Mouse (Mus musculus): ENCODE measurements at regions not wholly inside any gene's neighbourhood (a gene's known extent, or its start where the extent isn't known, plus 50 kb on each side); places are given as distances from the start of the nearest gene placed in this dataset.
A peak's percentile ranks its signal among the peaks of the same experiment; 100 is the strongest.

GRCm38 (mm10) chr5:120031614-120032013 is 84.7 kb upstream of the Rbm19 start:
- Histone ChIP-seq H3K36me3 (no peaks in the 10 kb centered on the region), H3K9ac (no peak overlapping the region), H3K9me3 (replicated peaks) (no peaks in the 10 kb centered on the region), H3K4me3 (replicated peaks) (no peak overlapping the region), H3K27ac (no peak overlapping the region), H3K27me3 (peaks cover 10% of the 10 kb centered on the region), H3K4me1 (no peaks in the 10 kb centered on the region; the same call in 1 of the 2 replicates), H3K4me2 (no peak overlapping the region)
- ATAC-seq (replicated peaks; ENCODE audit: low FRiP score) = no peak
- 73% methylated on average over 4 of the region's 4 CpGs for WGBS

GRCm38 (mm10) chr5:120034499-120035077 is 81.7 kb upstream of the Rbm19 start:
- Histone ChIP-seq H3K9ac (no peak overlapping the region), H3K27me3 (peaks cover 6% of the 10 kb centered on the region), H3K9me3 (replicated peaks) (no peaks in the 10 kb centered on the region), H3K36me3 (no peaks in the 10 kb centered on the region), H3K4me2 (no peak overlapping the region), H3K4me1 (no peaks in the 10 kb centered on the region; the same call in 1 of the 2 replicates), H3K27ac (no peak overlapping the region), H3K4me3 (replicated peaks) (no peak overlapping the region)
- ATAC-seq (replicated peaks; ENCODE audit: low FRiP score) = no peak
- 19% methylated on average over 13 of the region's 13 CpGs for WGBS

GRCm38 (mm10) chr5:120035251-120035650 is 81.0 kb upstream of the Rbm19 start:
- Histone ChIP-seq H3K4me3 (replicated peaks) (no peak overlapping the region), H3K4me1 (no peaks in the 10 kb centered on the region; the same call in 1 of the 2 replicates), H3K27ac (no peak overlapping the region), H3K4me2 (no peak overlapping the region), H3K36me3 (no peaks in the 10 kb centered on the region), H3K9me3 (replicated peaks) (no peaks in the 10 kb centered on the region), H3K9ac (no peak overlapping the region), H3K27me3 (peaks cover 5% of the 10 kb centered on the region)
- WGBS = 81% methylated on average over 3 of the region's 3 CpGs
- no peak for ATAC-seq (replicated peaks; ENCODE audit: low FRiP score)

- no peak for ATAC-seq (replicated peaks; ENCODE audit: low FRiP score)
- Histone ChIP-seq H3K4me2 (no peak overlapping the region), H3K9me3 (replicated peaks) (no peaks in the 10 kb centered on the region), H3K36me3 (no peaks in the 10 kb centered on the region), H3K9ac (no peak overlapping the region), H3K27ac (no peak overlapping the region), H3K4me3 (replicated peaks) (no peak overlapping the region), H3K27me3 (peaks cover 8% of the 10 kb centered on the region; the same call in 1 of the 2 replicates), H3K4me1 (no peaks in the 10 kb centered on the region; the same call in 1 of the 2 replicates)
- 92% methylated on average over 3 of the region's 3 CpGs for WGBS
Observed at GRCm38 (mm10) chr5:120037806-120038205, 78.5 kb upstream of the Rbm19 start.

GRCm38 (mm10) chr5:120043786-120044185 is 72.5 kb upstream of the Rbm19 start:
- Histone ChIP-seq H3K27me3 (0 out of 2 replicates have a peak, but pooled peaks cover 6% of the 10 kb centered on the region), H3K36me3 (no peaks in the 10 kb centered on the region), H3K27ac (no peak overlapping the region), H3K4me3 (replicated peaks) (no peak overlapping the region), H3K9ac (no peak overlapping the region), H3K4me2 (no peak overlapping the region), H3K9me3 (replicated peaks) (no peaks in the 10 kb centered on the region), H3K4me1 (no peaks in the 10 kb centered on the region)
- 82% methylated on average over 4 of the region's 4 CpGs for WGBS
- ATAC-seq (replicated peaks; ENCODE audit: low FRiP score) = no peak

GRCm38 (mm10) chr5:120049063-120049781 is 67.0 kb upstream of the Rbm19 start:
- 90% methylated on average over 7 of the region's 7 CpGs for WGBS
- Histone ChIP-seq H3K4me2 (no peak overlapping the region), H3K9me3 (replicated peaks) (no peaks in the 10 kb centered on the region), H3K27me3 (0 out of 2 replicates have a peak, but pooled peaks cover 3% of the 10 kb centered on the region), H3K27ac (no peak overlapping the region), H3K4me3 (replicated peaks) (no peak overlapping the region), H3K9ac (no peak overlapping the region), H3K36me3 (no peaks in the 10 kb centered on the region), H3K4me1 (peaks cover under 1% of the 10 kb centered on the region; the same call in 1 of the 2 replicates)
- ATAC-seq (replicated peaks; ENCODE audit: low FRiP score) = no peak

GRCm38 (mm10) chr5:120050728-120051436 is 65.4 kb upstream of the Rbm19 start:
- WGBS = 89% methylated on average over 8 of the region's 8 CpGs
- Histone ChIP-seq H3K27me3 (peaks cover 5% of the 10 kb centered on the region; the same call in 1 of the 2 replicates), H3K9ac (no peak overlapping the region), H3K27ac (no peak overlapping the region), H3K4me3 (replicated peaks) (no peak overlapping the region), H3K36me3 (no peaks in the 10 kb centered on the region), H3K9me3 (replicated peaks) (no peaks in the 10 kb centered on the region), H3K4me2 (no peak overlapping the region), H3K4me1 (peaks cover 8% of the 10 kb centered on the region; the same call in 1 of the 2 replicates)
- no peak for ATAC-seq (replicated peaks; ENCODE audit: low FRiP score)

- Histone ChIP-seq H3K9me3 (replicated peaks) (no peaks in the 10 kb centered on the region), H3K4me2 (no peak overlapping the region), H3K9ac (no peak overlapping the region), H3K27me3 (peaks cover 28% of the 10 kb centered on the region), H3K4me1 (peaks cover 8% of the 10 kb centered on the region; the same call in 1 of the 2 replicates), H3K4me3 (replicated peaks) (no peak overlapping the region), H3K36me3 (no peaks in the 10 kb centered on the region), H3K27ac (no peak overlapping the region)
- 18% methylated on average over 5 of the region's 5 CpGs for WGBS
- peak; percentile 85 for ATAC-seq (replicated peaks; ENCODE audit: low FRiP score)
Observed at GRCm38 (mm10) chr5:120054498-120055167, 61.6 kb upstream of the Rbm19 start.
